ENCODE assay signal across 10 mouse cellular contexts in the genomic region with DNA sequence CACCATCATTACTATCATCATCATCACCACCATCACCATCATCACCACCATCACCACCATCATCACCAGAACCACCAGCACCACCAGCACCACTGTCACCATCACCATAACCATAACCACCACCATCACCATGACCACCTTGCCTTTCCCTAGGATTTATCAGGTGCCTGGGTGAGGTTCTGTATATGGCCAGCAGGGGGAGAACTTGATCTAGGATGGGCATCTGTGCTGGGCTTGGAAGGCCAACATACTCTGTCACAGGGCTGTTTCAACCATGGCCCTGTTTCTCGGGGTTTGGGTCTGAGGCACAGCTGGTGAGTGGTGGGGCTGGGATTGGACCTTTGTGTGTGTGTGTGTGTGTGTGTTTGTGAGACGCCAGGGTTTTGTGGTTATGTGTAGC. TPM values are rescaled to one million over a fixed set of nuclear protein-coding genes. Genes with fewer than 3 reads are reported as not detected.
DNase-seq lines count a peak whose midpoint lies in the region; TF ChIP-seq lines count a peak whose summit lies in the region.
"Had no signal": no experiment of that assay in that cellular context is flagged by ENCODE, and none has a peak within 500 bp of the region (broad histone marks: within the 10 kb centered on the region; RNA-seq: fewer than 3 reads in every experiment).

No protein-coding gene starts in this region.

- H3K4me3 ChIP-seq in heart, adult 2 months, result no peak overlapping the region
- no peak overlapping the region for H3K4me3 ChIP-seq in lung, adult 2 months (replicated peaks; ENCODE audit: extremely low read depth, low read depth, low read length)

- no peak overlapping the region for H3K27ac ChIP-seq in heart, adult 2 months

- no peak for TF ChIP-seq POLR2A in heart, adult 2 months (IDR thresholded peaks at IDR 0.05; ENCODE audit: insufficient read depth, low read depth, low read length)
- no peak for TF ChIP-seq POLR2A in lung, adult 2 months (IDR thresholded peaks at IDR 0.05; ENCODE audit: borderline replicate concordance, extremely low read depth, low read depth, low read length)

- intact Hi-C loops in heart, adult 2 months (cut with DNase I), result loop anchor here (1.0 kb wide), 1 partner anchor 51 kb away; no protein-coding TSS in a partner anchor
- intact Hi-C loops in heart, postnatal 25 days (cut with DNase I), result loop anchor here (1.0 kb wide), 1 partner anchor 51 kb away; no protein-coding TSS in a partner anchor

- no peaks in the 10 kb centered on the region for H3K36me3 ChIP-seq in heart, adult 2 months (ENCODE audit: control insufficient read depth, insufficient read depth, low read length)

- H3K79me2 ChIP-seq in heart, adult 2 months (replicated peaks; ENCODE audit: control insufficient read depth, insufficient read depth, low read length), result no peaks in the 10 kb centered on the region

- no peak overlapping the region for H3K9ac ChIP-seq in heart, adult 2 months (ENCODE audit: low read depth, low read length)

- peak; percentile 63 for TF ChIP-seq CTCF in heart, adult 2 months (IDR thresholded peaks at IDR 0.05)
- peak; percentile 45 for TF ChIP-seq CTCF in lung, adult 2 months (IDR thresholded peaks at IDR 0.05; ENCODE audit: insufficient read depth, low read length)

- no peaks in the 10 kb centered on the region for H3K27me3 ChIP-seq in heart, adult 2 months (ENCODE audit: control insufficient read depth, insufficient read depth, low read length)

- 65% methylated on average over 2 of the region's 2 CpGs for WGBS in heart, adult 2 months
- 75% methylated on average over 2 of the region's 2 CpGs for WGBS in lung, adult 2 months

- TF ChIP-seq EP300 in heart, adult 2 months (IDR thresholded peaks at IDR 0.05; ENCODE audit: insufficient read depth, low read depth, low read length), result no peak

- DNase-seq in heart, adult 2 months, result peak in 1 of 2 experiments; percentile 31
- DNase-seq in heart, postnatal 25 days (ENCODE audit: low spot score), result no peak
- peak; percentile 44 to 47 for DNase-seq in right cerebral cortex, adult 2 months (ENCODE audit: low spot score in 2 of 2)
- DNase-seq in right cerebral cortex, postnatal 36 days (ENCODE audit: low spot score in 2 of 2), result no peak
- peak; percentile 62 for DNase-seq in embryo, embryonic 10 days (ENCODE audit: low spot score)
- no peak for DNase-seq in lung, adult 2 months
- DNase-seq in spleen, postnatal 14 days (ENCODE audit: low spot score in 2 of 2), result peak; percentile 49 to 68
- no peak for DNase-seq in Muller cell, postnatal 12 days (ENCODE audit: inconsistent ontology term)

- peaks cover 4% of the 10 kb centered on the region for H3K4me1 ChIP-seq in heart, adult 2 months (ENCODE audit: control insufficient read depth, insufficient read depth, low read length)
- H3K4me1 ChIP-seq in lung, adult 2 months (ENCODE audit: control insufficient read depth, insufficient read depth, low read length), result no peaks in the 10 kb centered on the region

RNA-seq across cellular contexts. Expression of gene Laptm5, which starts 16.6 kb away (rescaled TPM):
- total RNA-seq in heart, adult 2 months (2021), result 10 to 100 TPM; 15.5 to 22.8 TPM
- 44.1 and 59.4 TPM in 2 replicates for polyA plus RNA-seq in heart, adult 2 months (2012; rRNA removed)
- total RNA-seq in heart, postnatal 25 days (2021), result 10 to 100 TPM; 17.8 to 18.4 TPM
- 258 and 317 TPM in 2 replicates for polyA plus RNA-seq in lung, adult 2 months (2012; rRNA removed)

RNA-seq across cellular contexts. Expression of gene Matn1, which starts 47.8 kb away (rescaled TPM):
- total RNA-seq in heart, adult 2 months (2021), result not detected
- 0.10 TPM in 1 of 2 replicates, not detected in the other for polyA plus RNA-seq in heart, adult 2 months (2012; rRNA removed)
- total RNA-seq in heart, postnatal 25 days (2021), result not detected
- polyA plus RNA-seq in lung, adult 2 months (2012; rRNA removed), result 0.14 TPM in 1 of 2 replicates, not detected in the other
- polyA plus RNA-seq: large intestine, adult 2 months; neural tube, embryonic 11.5 days had no signal

Comparison
In these comparisons a context has a peak if more than half of its experiments do, and no peak if none do; other contexts are left out.
1. DNase-seq: peak in right cerebral cortex, adult 2 months (2 of 2), embryo, embryonic 10 days (single experiment) and spleen, postnatal 14 days (2 of 2); none in heart, postnatal 25 days (single experiment), right cerebral cortex, postnatal 36 days (0 of 2), lung, adult 2 months (single experiment) and Muller cell, postnatal 12 days (single experiment).